Mouse (Mus musculus): ENCODE results near the gene Ybx1. TPM values are rescaled to one million over a fixed set of nuclear protein-coding genes. Genes with fewer than 3 reads are reported as not detected.
A peak's percentile ranks its signal among the peaks of the same experiment; 100 is the strongest.

Gene Ybx1
- polyA plus RNA-seq, 1 experiment from 2014 or later = 597 TPM

GRCm38 (mm10) chr4:119233256-119233901, 61.0 kb downstream of the Ybx1 start:
- Histone ChIP-seq H3K4me2 (peak overlapping the region; percentile 84), H3K9me3 (replicated peaks) (no peaks in the 10 kb centered on the region), H3K27me3 (no peaks in the 10 kb centered on the region), H3K4me1 (replicated peaks) (peaks cover 20% of the 10 kb centered on the region), H3K9ac (peak overlapping the region; percentile 81), H3K36me3 (peaks cover 25% of the 10 kb centered on the region), H3K27ac (peak overlapping the region; percentile 65), H3K4me3 (peak overlapping the region; percentile 77)
- under 1% methylated on average over 36 of the region's 36 CpGs for WGBS
- ATAC-seq (replicated peaks; ENCODE audit: insufficient number of reproducible peaks, insufficient read depth, low FRiP score, low read depth) = peak; percentile 21

GRCm38 (mm10) chr4:119232410-119233255, 61.8 kb downstream of the Ybx1 start, which contains the start of the genes AU022252 and P3h1:
TSS of gene AU022252 (minus strand) at chr4:119232712.
TSS of gene P3h1 (plus strand) at chr4:119232915.
- 0% methylated on average over 68 of the region's 71 CpGs for WGBS
- ATAC-seq (replicated peaks; ENCODE audit: insufficient number of reproducible peaks, insufficient read depth, low FRiP score, low read depth) = peak; percentile 98
- H3K9ac ChIP-seq = peak within 1 kb of the TSS; percentile 89
- H3K4me1 ChIP-seq (replicated peaks) = peaks cover 20% of the 10 kb centered on the region
- H3K27me3 ChIP-seq = no peaks in the 10 kb centered on the region
- peak within 1 kb of the TSS; percentile 65 for H3K27ac ChIP-seq
- H3K4me3 ChIP-seq = peak within 1 kb of the TSS; percentile 77
- peak within 1 kb of the TSS; percentile 84 for H3K4me2 ChIP-seq
- peaks cover 28% of the 10 kb centered on the region for H3K36me3 ChIP-seq
- H3K9me3 ChIP-seq (replicated peaks) = no peaks in the 10 kb centered on the region

Other genes starting within 250 kb of the Ybx1 start
- 119 and 127 TPM in 2 replicates for gene Slc2a1, start 185.9 kb downstream of the Ybx1 start, polyA plus RNA-seq (2015; fragmentation: Nextera tagmentation; extraction: Ambion mirVana)
- 9.9 and 10.6 TPM in 2 replicates for gene Zfp691, start 120.4 kb downstream of the Ybx1 start, polyA plus RNA-seq (2015; fragmentation: Nextera tagmentation; extraction: Ambion mirVana)
- gene Ermap, start 104.6 kb downstream of the Ybx1 start, polyA plus RNA-seq (2015; fragmentation: Nextera tagmentation; extraction: Ambion mirVana) = 0.69 and 2.9 TPM in 2 replicates
- gene Svbp, start 99.3 kb downstream of the Ybx1 start, polyA plus RNA-seq (2015; fragmentation: Nextera tagmentation; extraction: Ambion mirVana) = 111 and 124 TPM in 2 replicates
- gene Tmem269, start 76.4 kb downstream of the Ybx1 start, polyA plus RNA-seq (2015; fragmentation: Nextera tagmentation; extraction: Ambion mirVana) = 0.16 TPM in 2 replicates
- gene AU022252, start 61.9 kb downstream of the Ybx1 start, polyA plus RNA-seq (2015; fragmentation: Nextera tagmentation; extraction: Ambion mirVana) = 23.9 and 24.4 TPM in 2 replicates
- gene P3h1, start 61.7 kb downstream of the Ybx1 start, polyA plus RNA-seq (2015; fragmentation: Nextera tagmentation; extraction: Ambion mirVana) = 29.1 and 35.4 TPM in 2 replicates
- gene Cldn19, start 39.2 kb downstream of the Ybx1 start, polyA plus RNA-seq (2015; fragmentation: Nextera tagmentation; extraction: Ambion mirVana) = 0.23 TPM in 1 of 2 replicates, not detected in the other
- gene Ppih, start 25.9 kb upstream of the Ybx1 start, polyA plus RNA-seq (2015; fragmentation: Nextera tagmentation; extraction: Ambion mirVana) = 38.1 and 41.9 TPM in 2 replicates
- 2.7 and 3.2 TPM in 2 replicates for gene Ccdc30, start 120.9 kb upstream of the Ybx1 start, polyA plus RNA-seq (2015; fragmentation: Nextera tagmentation; extraction: Ambion mirVana)
- 27.0 and 28.8 TPM in 2 replicates for gene Ppcs, start 127.8 kb upstream of the Ybx1 start, polyA plus RNA-seq (2015; fragmentation: Nextera tagmentation; extraction: Ambion mirVana)
- 0.15 and 0.28 TPM in 2 replicates for gene Zmynd12, start 128.2 kb upstream of the Ybx1 start, polyA plus RNA-seq (2015; fragmentation: Nextera tagmentation; extraction: Ambion mirVana)
- gene Rimkla, start 198.0 kb upstream of the Ybx1 start, polyA plus RNA-seq (2015; fragmentation: Nextera tagmentation; extraction: Ambion mirVana) = 4.1 and 4.2 TPM in 2 replicates
- 20.6 and 21.8 TPM in 2 replicates for gene Foxj3, start 242.4 kb upstream of the Ybx1 start, polyA plus RNA-seq (2015; fragmentation: Nextera tagmentation; extraction: Ambion mirVana)
- 3.3 and 4.3 TPM in 2 replicates for gene Frg2f1, start 244.9 kb upstream of the Ybx1 start, polyA plus RNA-seq (2015; fragmentation: Nextera tagmentation; extraction: Ambion mirVana)